Mouse (Mus musculus) heart, postnatal 36 days (tissue): ENCODE results near the gene Klf14. TPM values are rescaled to one million over a fixed set of nuclear protein-coding genes. Genes with fewer than 3 reads are reported as not detected.

ENCODE experiments used
- DNase-seq, 2 experiments: peaks; one replicate each; pipeline ENCODE4 v3.0.0; 2021 to 2022
- intact Hi-C: fragments of 180-260 bp; cut with DNase I; formaldehyde crosslinking; loops from one replicate; pipeline ENCODE4 v1.15.1; 2025
- total RNA-seq, 2 experiments: library from RNA; stranded (reverse); gene quantifications; 2 replicates each; pipeline ENCODE4 v1.2.3; 2021

Gene Klf14
- under 1 TPM; 0.17 to 0.22 TPM for total RNA-seq

DNA sequence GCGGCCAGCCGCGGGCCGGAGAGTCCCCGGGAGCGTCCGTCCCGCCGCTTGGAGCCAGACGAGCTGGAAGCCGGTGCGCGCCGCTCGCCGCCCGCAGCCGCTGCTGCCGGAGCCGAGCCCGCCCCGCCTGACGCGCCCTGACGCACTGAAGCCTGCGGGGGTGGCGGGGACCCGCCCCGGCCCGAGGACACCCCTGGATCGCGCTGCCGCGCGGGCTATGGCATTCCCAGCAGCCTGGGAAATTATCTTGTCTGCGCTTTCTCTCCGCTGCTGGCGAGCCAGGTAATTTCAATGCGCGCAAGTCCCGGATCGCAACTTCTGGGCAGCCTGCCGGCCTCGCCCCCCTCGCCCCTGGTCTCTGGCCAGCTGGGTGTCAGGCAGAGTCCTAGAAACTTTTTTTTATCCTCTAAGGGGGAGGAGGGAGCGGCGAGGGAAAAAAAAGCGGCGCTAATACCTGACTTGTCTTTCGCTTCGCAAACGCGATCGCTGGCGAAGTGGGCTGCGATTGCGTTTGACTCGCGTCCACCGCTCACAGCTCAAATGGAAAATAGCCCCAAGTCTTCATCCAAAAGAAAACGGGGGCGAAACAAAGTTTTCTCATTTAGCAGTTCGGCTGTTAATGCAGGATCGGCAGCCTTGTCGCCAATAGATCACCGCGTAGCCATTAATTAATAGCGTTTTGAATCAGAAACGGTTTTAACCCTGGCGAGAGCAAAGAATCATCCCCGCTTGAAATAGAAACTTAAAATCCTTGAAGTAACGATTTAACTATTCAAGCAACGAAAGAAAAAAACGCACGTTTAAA, at the start of gene Klf14:
Gene Klf14 (minus strand): TSS at position 343 of the 805 bp plus-strand sequence.
- DNase-seq, result peak; percentile 12 to 40
- intact Hi-C loops, result no loop called here

DNA sequence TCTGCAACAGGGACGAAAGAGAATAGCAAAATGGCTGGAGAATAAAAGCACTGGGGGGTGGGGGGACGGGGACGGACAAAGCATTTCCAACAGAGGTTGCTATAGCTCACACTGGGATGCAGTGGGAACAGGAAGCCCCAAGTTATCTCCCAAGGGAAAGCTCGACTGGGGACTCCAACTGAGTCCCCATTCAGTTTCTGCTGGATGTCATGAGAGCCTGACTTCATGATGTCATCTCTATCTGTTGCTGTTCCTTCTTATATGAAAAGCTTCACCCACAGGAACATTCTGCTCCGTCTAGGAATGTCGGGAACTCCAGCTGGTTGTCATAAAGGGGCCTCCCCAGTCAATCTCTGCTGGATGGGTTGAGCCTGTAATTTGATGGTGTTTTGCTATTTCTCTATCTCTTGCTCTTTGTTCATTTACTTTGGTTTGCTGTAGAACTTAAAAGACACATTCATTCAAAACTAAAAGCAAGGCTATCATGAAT, 47.3 kb upstream of the Klf14 start:
- intact Hi-C loops, result no loop called here
- DNase-seq, result no peak

DNA sequence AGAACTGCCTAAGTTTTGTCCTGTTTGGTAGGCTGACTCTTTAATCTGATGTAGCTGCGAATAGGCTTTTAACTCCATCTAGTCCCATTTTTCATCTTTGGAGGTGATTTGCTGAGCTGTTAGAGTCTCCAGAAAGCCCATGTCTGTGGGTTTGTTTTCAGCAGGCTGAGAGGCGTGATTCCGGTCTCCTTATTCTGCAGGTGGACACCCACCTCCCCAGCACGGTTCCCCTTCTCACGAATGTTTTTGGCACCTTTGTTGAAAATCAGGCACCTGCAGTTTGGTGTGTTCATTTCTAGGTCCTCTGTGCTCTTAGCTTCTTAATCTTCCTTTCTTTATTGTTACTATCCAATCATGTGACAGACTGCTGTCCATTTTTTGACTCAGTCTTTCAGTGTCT, 27.5 kb upstream of the Klf14 start:
- intact Hi-C loops, result no loop called here
- DNase-seq, result no peak

DNA sequence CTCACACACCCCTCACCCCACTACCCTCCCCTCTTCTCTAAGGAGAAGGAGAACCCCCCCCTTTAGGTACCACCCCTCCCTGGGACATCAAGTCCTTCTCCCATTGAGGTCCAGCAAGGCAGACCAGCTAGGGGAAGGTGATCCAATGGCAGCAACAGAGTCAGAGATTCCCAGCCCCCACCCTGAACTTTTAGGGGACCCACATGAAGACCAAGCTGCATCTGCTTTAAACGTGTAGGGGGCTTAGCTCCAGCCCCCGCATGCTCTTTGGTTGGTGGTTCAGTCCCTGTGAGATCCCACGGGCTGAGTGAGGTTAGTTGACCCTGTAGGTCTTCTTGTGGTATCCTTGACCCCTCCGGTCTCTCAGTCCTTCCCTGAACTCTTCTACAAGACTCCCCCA, 24.1 kb upstream of the Klf14 start:
- intact Hi-C loops, result loop anchor here (2.0 to 5.0 kb wide), 3 partner anchors 448 to 580 kb away; no protein-coding TSS in a partner anchor

DNA sequence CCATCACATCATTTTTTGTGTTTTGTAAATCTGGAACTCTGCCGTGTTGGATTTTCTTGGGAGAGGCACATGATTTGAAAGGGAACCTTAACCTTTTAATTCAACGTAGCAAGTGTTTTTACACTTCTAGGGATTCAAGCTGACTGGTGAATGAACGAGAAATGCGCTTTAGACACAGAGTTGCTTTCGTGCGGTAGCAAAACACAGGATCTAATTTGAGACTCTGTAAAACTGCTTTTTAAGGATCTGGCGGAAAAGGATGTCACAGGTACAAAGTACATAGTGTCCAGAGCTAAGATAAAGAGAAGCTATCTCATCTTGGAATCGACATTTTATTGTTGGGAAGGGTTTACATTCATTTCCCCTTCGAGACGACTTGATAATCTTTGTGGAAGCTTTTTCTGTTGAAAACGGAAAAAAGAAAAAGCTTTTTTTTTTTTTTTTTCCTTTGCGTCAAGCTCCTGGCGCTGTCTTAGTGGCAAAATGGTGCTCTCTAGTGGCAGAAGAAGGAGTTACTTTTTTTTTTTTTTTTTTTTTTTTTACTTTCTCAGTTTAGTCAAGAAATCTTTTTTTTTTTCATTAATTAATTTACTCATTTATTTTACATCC, 23.6 kb upstream of the Klf14 start:
- DNase-seq, result no peak
- intact Hi-C loops, result loop anchor here (1.0 to 5.0 kb wide), 4 partner anchors 51 to 580 kb away; no protein-coding TSS in a partner anchor

More for the DNA sequence above, 24.1 kb upstream of the Klf14 start:
- DNase-seq, result no peak

DNA sequence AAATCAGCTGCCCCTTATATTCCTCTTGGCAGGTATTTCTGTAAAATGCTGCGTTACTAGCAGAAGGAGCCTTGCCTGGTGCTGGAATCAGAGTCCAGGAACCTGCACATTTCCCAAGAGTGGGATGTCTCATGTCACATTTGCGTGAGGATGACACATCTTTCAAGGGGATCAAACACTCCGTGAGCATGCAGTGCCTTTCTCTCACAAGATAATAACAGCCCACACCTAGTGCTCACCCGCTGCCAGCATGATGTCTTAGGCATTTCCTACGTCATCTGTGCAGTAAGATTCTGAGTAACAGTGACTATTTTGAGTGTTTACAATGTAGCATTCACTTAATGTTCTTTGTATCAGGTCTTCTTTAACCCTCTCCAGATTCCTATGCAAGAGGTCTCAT, 22.5 kb upstream of the Klf14 start:
- intact Hi-C loops, result loop anchor here (5.0 kb wide), 1 partner anchor 519 kb away; no protein-coding TSS in a partner anchor
- DNase-seq, result no peak

DNA sequence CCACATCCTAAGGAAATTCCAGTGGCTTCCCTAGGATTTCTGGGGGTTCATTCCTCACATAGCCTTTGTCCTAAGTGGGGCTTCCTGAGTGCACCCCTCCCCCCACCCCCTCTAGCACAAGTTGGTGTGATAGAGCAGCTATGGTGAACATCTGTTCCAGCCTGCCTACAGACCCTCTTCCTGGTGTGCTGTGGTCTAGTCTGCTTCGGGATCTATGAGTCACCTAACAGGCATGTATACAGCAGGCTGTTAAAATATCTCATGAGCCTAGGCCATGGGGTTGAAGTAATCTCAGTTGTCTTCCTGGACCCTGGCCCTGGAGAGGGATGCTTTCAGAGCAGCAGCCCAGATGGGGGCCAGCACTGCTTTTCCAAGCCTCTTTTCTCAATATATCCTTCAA, 19.7 kb upstream of the Klf14 start:
- DNase-seq, result no peak
- intact Hi-C loops, result no loop called here

DNA sequence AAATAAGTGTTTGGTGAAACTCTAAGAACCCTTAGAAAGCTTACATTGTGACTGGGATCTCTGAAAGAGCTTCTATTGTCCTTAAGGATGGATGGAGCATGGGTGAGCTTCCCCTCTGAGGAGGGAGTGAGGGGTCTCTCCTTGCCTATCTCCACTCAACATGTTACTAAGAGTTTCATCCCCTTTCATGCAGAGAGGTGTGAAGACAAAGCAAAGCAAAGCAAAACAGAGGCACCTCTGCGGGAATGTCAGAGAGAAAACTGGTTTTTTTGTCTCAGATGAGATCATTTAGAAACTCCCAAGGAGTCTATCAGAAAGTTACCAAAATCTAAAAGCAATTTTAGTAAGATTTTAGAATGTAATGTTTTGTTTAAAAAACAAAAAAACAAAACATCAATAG, 13.2 kb upstream of the Klf14 start:
- intact Hi-C loops, result no loop called here
- DNase-seq, result no peak

DNA sequence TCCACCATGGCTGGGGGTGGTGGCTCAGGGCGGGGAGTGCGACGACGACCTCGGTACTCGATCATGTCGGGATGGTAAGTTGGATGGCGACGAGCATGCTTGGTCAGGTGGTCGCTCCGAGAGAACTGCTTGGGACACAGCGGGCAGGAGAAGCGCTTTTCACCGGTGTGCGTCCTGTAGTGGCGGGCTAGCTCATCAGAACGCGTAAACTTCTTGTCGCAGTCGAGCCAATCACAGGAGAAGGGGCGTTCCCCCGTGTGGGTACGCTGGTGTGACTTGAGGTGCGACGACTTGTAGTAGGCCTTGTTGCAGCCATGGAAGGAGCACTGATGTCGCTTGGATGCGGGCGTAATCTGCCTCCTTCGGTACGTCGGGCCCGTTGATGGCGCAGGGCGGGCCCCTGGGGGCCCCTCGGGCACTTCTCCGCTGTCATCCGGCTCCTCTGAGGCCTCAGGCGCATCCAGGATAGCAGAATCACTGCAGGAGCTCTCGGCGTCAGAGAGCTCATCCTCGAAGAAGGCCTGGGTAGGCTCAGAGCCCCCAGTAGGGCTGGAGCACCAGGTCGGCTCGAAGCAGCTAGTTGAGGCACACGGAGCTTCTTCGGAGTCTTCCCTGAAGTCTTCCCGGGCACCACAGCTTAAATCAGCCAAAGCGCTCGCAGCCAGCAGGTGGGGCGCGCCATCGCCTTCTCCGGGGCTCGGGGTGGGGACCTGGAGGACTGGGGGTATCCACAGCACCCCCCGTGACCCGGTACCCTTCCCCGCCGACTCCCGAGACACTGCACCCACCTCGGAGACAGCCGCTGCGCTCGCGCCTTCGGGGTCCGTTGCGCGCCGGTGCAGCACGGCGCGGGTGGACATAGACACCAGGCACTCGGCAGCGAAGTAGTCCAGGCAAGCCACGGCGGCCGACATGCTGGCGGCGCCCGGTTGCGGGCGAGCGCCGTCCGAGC, 818 bp downstream of the Klf14 start:
- intact Hi-C loops, result no loop called here
- DNase-seq, result peak; percentile 26 to 51

DNA sequence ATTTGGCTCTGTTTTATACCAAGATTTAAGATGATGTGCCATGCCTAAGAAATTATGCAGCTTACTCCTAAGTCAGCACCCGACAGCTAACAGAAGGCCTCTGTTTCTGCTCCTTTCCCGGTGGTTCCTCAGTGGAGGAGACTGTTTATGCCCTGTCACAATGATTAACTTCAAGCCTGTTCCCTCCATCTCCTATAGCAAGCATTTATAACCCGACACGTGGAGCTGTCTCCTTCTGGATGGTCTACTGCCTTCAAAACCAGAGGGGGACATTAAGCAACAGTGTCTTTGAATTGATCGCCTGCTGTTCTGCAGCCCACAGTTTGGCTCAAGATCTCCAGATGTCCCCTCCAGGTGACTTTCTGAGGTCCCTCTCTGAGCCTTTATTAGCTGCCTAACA, 19.6 kb downstream of the Klf14 start:
- DNase-seq, result no peak
- intact Hi-C loops, result no loop called here

DNA sequence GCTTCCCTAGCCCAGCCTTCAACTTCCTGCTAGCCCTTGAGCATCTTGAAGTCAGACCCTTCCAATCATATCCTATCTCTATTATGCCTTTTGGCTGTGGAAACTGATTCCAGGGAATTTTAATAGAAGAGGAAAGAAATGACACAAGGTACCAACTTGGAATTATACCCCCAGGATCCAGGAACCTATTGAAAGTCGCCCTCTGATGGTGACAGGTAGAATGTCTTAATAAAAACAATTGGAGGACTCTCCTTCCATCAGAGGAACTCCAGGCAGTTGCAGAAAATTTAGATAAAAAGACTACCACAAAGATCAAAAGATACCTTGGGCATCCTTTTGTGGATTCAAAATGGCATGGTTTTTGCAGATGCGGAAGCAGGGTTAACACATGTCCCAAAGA, 36.1 kb downstream of the Klf14 start:
- no peak for DNase-seq
- intact Hi-C loops, result loop anchor here (5.0 kb wide), 1 partner anchor 386 kb away; no protein-coding TSS in a partner anchor

DNA sequence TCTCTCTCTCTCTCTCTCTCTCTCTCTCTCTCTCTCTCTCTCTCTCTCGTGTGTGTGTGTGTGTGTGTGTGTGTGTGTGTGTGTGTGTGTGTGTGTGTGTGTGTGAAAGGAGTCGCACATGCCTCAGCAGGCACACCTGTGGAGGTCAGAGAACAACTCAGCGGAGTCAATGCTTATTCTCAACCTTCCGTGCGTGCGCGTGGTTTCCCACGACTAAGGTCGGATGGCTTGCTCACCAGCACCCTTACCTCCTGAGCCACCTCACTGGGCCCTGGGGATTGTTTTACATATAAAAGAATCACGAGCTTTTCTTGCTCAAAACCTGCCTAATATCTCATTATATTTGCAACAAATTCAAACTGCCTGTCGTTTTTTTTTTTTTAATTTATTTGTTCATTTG, 37.1 kb downstream of the Klf14 start:
- intact Hi-C loops, result loop anchor here (5.0 kb wide), 1 partner anchor 385 kb away; no protein-coding TSS in a partner anchor

DNA sequence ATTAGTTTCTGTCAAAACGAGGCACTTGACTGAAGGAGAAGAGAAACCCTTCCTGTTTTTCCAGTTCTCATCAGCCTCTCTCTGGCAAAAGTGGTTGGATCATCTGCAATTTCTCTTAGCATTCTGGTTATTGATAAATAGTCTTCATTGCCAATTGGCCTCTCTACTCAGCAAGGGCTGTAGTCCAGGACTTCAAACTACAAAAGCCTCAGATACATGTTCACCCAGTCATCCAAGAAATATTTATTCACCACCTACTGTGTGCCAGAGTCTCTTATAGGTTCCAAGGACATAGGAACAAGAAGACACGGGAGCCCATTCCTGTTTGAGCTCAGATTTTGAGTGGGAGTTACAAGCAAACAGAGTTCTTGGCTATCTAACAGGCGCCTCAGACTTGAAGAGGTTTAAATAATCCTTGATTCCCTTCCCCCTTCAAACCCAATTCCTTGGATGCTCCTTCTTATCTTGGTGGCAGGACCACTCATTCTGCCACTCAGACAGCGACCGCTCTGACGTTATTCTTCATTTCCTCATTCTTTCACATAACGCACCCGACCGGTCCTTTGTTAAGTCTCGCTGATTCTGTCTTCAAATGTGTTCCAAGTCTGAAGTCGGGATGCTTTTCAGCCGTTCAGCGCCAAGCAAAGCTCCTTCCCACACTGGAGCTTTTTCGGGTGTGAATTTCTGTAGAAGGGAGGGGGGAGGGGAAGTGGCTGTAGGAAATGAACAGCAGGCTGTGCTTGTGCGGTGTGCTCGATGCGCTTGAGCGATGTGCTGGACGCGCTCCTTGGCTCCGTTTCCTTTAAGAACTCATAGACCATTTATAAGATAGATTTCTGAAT, 37.8 kb downstream of the Klf14 start:
- intact Hi-C loops, result loop anchor here (5.0 kb wide), 1 partner anchor 384 kb away; no protein-coding TSS in a partner anchor
- DNase-seq, result peak in 1 of 2 experiments; percentile 6

More for the DNA sequence above, 37.1 kb downstream of the Klf14 start:
- no peak for DNase-seq

DNA sequence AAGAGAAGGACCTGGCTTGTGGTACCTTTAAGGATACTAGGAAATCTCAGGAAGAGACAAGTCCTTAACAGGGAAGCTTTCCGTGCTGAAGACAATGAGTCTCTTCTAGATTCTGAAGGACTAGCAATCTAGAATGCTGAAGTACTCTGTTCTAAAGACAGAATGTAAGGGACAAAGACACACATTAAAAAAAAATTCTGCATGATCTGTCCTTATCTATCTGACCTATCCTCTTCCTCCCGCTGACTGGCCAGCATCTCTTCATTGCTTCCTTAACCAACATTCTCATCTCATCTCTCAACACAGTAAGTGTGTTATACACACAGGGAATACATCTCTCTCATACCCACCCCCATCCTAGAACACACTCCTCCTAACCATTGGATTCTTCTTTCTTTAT, 43.4 kb downstream of the Klf14 start, which contains the start of gene Tsga13:
Gene Tsga13 (minus strand): TSS at position 101 of the 400 bp plus-strand sequence.
- intact Hi-C loops, result no loop called here

DNA sequence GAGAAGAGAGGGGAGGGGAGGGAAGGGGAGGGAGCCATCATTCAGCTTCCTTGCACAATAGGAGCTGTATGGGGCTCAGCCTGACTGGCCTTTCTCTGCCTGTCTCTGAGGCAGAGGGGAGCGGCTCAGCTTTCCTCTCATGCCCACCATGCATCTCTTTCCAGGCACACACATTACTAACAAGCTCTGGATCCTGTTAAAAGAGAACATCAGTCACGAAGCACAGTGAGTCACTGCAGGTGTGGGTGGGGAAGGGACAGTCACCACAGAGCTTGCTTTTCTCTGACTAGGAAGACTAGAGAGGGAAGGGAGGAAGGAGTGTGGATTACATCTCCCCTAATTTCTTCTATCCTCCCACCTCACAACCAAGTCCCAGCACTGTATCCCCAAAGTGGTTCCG, 50.9 kb downstream of the Klf14 start:
- intact Hi-C loops, result no loop called here
- no peak for DNase-seq

More for the DNA sequence above, 43.4 kb downstream of the Klf14 start, which contains the start of gene Tsga13:
- no peak for DNase-seq
